Mouse (Mus musculus) stomach, postnatal 0 days (tissue): Measurements from ENCODE around the gene Cc2d2a. TPM values are rescaled to one million over a fixed set of nuclear protein-coding genes. Genes with fewer than 3 reads are reported as not detected.
A peak's percentile ranks its signal among the peaks of the same experiment; 100 is the strongest.

Source experiments
- ATAC-seq: fragments of 200-750 bp; cut with Nextera tagmentation; 2 replicates; pipeline ENCODE4 v1.8.0; 2017; ENCODE audit not compliant: low FRiP score, low TSS enrichment
- DNase-seq: peaks from one replicate; pipeline ENCODE4 v3.0.0-alpha.2; 2016; ENCODE audit warnings: low spot score
- H3K27ac ChIP-seq: fragments of 300-500 bp; sonication (generic); replicated peaks from 2 replicates; pipeline ENCODE4 v1.5.1; 2014; ENCODE audit warnings: mild to moderate bottlenecking, control low read depth
- H3K27me3 ChIP-seq: fragments of 300-500 bp; sonication (generic); 2 replicates; pipeline ENCODE4 v1.6.1; 2014; ENCODE audit warnings: low read length; ENCODE audit not compliant: control insufficient read depth, insufficient read depth
- H3K36me3 ChIP-seq: fragments of 300-500 bp; sonication (generic); 2 replicates; pipeline ENCODE4 v1.6.1; 2014; ENCODE audit warnings: low read length, mixed read lengths; ENCODE audit not compliant: control insufficient read depth, insufficient read depth
- H3K4me1 ChIP-seq: fragments of 300-500 bp; sonication (generic); replicated peaks from 2 replicates; pipeline ENCODE4 v1.6.1; 2014; ENCODE audit warnings: antibody characterized with exemption; ENCODE audit not compliant: control insufficient read depth, insufficient read depth
- H3K4me2 ChIP-seq: fragments of 300-500 bp; sonication (generic); replicated peaks from 2 replicates; pipeline ENCODE4 v1.6.1; 2014; ENCODE audit warnings: low read depth, mild to moderate bottlenecking, control low read depth, moderate library complexity
- H3K4me3 ChIP-seq: fragments of 300-500 bp; sonication (generic); 2 replicates; pipeline ENCODE4 v1.5.1; 2014; ENCODE audit warnings: low read depth, low read length, control low read depth
- H3K9ac ChIP-seq: fragments of 300-500 bp; sonication (generic); 2 replicates; pipeline ENCODE4 v1.6.1; 2014; ENCODE audit warnings: mild to moderate bottlenecking, low read length, control low read depth, mixed read lengths
- H3K9me3 ChIP-seq: fragments of 300-500 bp; sonication (generic); 2 replicates; pipeline ENCODE4 v1.6.1; 2016; ENCODE audit warnings: low read length; ENCODE audit not compliant: control insufficient read depth
- CTCF ChIP-seq: IDR thresholded peaks from 2 replicates; pipeline ENCODE4 v1.5.1; 2016; ENCODE audit warnings: antibody characterized with exemption, low read depth, mild to moderate bottlenecking, moderate library complexity
- EP300 ChIP-seq: optimal IDR thresholded peaks from 2 replicates; pipeline ENCODE3; 2016; ENCODE audit warnings: antibody characterized with exemption
- WGBS: fragments of 180-500 bp; shearing (Covaris S2); extraction: QIAGEN DNeasy Blood & Tissue Kit; methylation state at CpG from one replicate; pipeline ENCODE4 v1.1.7; 2014; 5-methylcytosine and 5-hydroxymethylcytosine counted together
- polyA plus RNA-seq: library from polyadenylated mRNA; unstranded; fragments of >200 nt; fragmentation: Nextera tagmentation; extraction: Ambion mirVana; gene quantifications from 2 replicates; pipeline ENCODE4 v1.2.1, GENCODE M21; 2015

Gene Cc2d2a
- polyA plus RNA-seq, 1 experiment from 2014 or later = 5.5 TPM

DNA sequence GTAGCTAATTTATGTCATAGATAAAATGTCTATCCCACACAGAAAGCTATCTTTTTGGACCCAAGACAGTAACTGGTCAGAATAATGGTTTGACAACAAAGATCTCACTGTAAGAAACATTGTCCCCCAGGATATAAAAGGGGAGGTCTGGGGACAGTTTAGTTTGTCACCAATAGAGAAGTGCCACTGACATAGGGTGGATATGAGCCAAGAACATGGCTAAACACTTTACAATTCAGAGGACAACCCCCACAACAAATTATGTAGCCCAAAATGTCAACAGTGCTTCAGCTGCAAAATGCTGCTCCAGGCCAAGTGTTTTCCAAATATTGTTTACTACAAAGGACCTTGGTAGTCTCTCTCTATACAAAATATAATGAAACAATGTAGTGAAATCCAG, 114.3 kb downstream of the Cc2d2a start:
- H3K9ac ChIP-seq = no peak overlapping the region
- H3K4me3 ChIP-seq = no peak overlapping the region
- H3K27me3 ChIP-seq = no peaks in the 10 kb centered on the region
- ATAC-seq = no peak
- TF ChIP-seq CTCF (no peak), EP300 (no peak)
- H3K4me2 ChIP-seq = no peak overlapping the region
- peaks cover 2% of the 10 kb centered on the region for H3K4me1 ChIP-seq
- DNase-seq = no peak
- H3K9me3 ChIP-seq = no peaks in the 10 kb centered on the region
- H3K27ac ChIP-seq = no peak overlapping the region
- H3K36me3 ChIP-seq = no peaks in the 10 kb centered on the region

DNA sequence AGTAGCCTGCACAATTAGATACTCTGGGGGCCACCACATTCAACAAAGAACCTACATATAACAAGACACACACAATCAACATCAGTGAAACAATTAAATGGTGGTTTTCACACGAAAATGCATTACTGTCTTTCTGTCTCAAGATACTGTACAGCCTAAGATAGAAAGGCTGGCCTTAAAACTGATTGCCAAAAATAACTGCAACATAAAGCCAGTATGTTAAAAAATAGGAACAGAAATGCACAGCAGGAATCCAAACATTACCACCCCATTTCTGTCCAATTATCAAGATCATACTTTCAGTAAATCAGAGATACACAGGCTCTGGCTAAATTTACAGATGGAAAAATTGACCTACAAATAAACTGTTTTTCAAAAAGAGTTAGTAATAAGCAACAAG, 114.8 kb downstream of the Cc2d2a start:
- DNase-seq = no peak

DNA sequence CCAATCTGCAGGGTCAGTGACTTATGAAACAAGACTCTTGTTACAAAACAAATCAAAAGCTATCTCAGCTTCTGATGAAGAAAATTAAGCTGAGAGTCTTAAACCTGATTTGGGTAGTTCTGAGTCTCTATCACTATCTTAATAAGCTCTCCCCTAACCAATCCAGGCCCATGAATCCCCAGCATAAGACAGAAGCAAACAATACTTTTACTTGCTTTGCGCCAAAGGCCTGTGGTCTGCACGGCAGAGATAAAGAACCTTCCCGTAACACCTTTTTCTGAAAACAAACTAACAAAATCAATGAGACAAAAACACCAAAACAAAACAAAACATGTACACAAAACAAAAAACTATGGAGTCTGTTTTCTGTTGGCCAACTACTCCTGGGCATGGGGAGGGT, 116.4 kb downstream of the Cc2d2a start:
- no peak overlapping the region for H3K4me2 ChIP-seq
- WGBS = 86% methylated on average over 3 of the region's 3 CpGs
- DNase-seq (no peak), ATAC-seq (no peak)
- H3K4me3 ChIP-seq = no peak overlapping the region
- no peak overlapping the region for H3K9ac ChIP-seq
- TF ChIP-seq EP300 = no peak
- TF ChIP-seq CTCF = no peak
- H3K9me3 ChIP-seq = no peaks in the 10 kb centered on the region
- no peak overlapping the region for H3K27ac ChIP-seq
- H3K4me1 ChIP-seq = peaks cover 2% of the 10 kb centered on the region
- H3K36me3 ChIP-seq = no peaks in the 10 kb centered on the region
- no peaks in the 10 kb centered on the region for H3K27me3 ChIP-seq

More for the DNA sequence above, 114.8 kb downstream of the Cc2d2a start:
- no peak overlapping the region for H3K9ac ChIP-seq
- no peaks in the 10 kb centered on the region for H3K9me3 ChIP-seq
- WGBS = 43% methylated on average over 1 of the region's 1 CpGs
- H3K4me1 ChIP-seq = peaks cover 2% of the 10 kb centered on the region
- no peaks in the 10 kb centered on the region for H3K36me3 ChIP-seq
- ATAC-seq = no peak
- H3K4me3 ChIP-seq = no peak overlapping the region
- no peak for TF ChIP-seq EP300
- TF ChIP-seq CTCF = no peak
- H3K4me2 ChIP-seq = no peak overlapping the region
- no peak overlapping the region for H3K27ac ChIP-seq
- no peaks in the 10 kb centered on the region for H3K27me3 ChIP-seq

DNA sequence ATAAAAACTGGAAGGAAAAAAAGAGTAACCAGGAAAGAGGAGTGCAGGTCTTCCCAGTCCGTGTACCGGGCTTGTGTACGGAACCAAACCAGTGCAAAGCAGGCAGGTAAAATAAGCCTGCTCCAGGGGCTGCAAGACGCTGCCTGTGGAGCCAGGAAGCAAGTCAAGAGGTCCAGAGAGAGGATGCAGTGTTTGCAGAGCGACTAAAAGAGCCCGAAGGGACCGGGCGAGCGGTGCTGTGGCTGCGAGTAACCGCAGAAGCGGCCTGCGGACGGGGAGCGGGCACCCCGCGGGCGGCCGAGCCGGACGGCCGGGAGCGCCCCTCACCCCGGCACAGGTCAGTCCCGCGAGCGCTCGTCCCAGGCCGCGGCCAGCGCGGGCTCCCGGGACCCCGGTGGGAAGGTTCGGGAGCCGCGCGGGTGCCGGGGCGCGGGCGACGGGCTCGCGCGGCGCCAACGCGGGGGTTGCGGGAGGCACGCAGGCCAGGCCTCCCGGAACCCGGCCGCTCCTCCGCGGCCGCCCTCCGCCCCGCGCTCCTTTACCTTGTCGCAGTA, 119.4 kb downstream of the Cc2d2a start:
- H3K9me3 ChIP-seq = no peaks in the 10 kb centered on the region
- peak overlapping the region; percentile 90 for H3K4me3 ChIP-seq
- no peaks in the 10 kb centered on the region for H3K36me3 ChIP-seq
- ATAC-seq (peak; percentile 69), DNase-seq (peak; percentile 59)
- H3K4me1 ChIP-seq = peaks cover 1% of the 10 kb centered on the region
- TF ChIP-seq CTCF = no peak
- peak overlapping the region; percentile 70 for H3K4me2 ChIP-seq
- H3K27me3 ChIP-seq = no peaks in the 10 kb centered on the region
- H3K27ac ChIP-seq = peak overlapping the region; percentile 98
- peak overlapping the region; percentile 96 for H3K9ac ChIP-seq
- WGBS = under 1% methylated on average over 57 of the region's 61 CpGs

DNA sequence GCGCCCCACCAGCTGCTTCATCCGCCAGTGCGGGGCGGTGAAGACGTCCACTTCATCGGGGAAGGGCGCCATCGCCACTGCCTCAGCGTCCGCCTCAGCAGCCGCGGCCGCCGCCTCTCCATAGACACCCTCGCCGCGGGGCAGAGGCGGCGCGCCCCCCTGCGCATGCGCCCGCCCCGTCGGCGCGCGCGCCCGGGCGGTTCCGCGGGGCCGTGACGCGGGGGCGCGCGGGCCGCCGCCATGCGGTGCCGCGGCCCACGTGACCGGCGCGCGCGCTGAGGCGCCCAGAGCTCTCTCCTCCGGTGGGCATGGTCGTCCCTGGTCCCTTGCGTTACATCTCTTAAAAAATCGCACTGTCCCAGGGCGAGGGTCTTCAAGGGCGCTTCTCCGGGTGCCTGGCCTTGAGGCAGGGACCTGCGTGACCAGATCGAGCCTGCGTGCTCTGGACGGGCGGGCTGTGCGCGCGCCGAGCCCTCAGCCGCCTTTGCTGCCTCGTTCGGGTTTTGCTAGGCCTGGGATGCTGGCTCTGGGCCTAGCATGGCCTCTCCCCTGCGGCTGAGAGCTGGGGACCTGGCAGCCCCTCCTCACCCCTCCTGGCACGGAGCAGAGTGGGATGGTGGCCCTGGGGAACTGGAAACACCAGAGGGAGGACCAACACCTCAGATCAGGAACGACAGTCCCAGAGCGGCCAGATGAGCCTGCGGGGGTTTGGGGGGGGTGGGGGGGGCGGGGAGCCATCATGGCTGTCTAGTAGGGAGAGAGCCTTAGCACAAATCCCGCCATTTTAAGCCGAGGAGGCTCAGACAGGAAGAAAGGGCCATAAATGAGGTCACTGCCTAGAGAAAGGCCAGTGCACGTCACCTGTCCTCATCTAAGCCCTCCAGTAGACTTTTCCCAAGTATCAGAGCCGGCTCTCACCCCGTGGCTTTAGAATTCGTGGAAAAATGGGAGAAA, 120.1 kb downstream of the Cc2d2a start:
- 4% methylated on average over 47 of the region's 82 CpGs for WGBS
- no peaks in the 10 kb centered on the region for H3K36me3 ChIP-seq
- ATAC-seq = peak; percentile 88

DNA sequence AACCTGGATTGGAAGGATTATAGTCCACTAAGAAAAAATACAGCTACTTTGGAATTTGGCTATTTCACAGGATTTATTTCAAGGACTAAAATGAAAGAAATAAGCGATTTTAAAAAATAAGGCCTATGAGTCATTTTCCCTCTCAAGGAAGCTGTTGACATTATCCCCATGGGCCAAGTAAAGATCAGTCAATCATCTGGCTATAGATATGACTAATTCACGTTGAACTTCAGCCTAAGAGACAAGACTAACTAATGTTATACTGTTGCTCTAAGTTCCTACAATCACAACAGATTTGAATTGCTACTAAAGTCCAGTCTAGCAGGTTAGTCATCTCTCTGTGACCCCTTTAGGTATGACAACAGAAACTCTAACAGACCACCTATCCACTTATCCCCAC, 121.8 kb downstream of the Cc2d2a start:
- WGBS = 57% methylated on average over 2 of the region's 2 CpGs
- H3K9ac ChIP-seq = no peak overlapping the region
- DNase-seq (no peak), ATAC-seq (no peak)
- TF ChIP-seq CTCF (no peak), EP300 (no peak)
- no peak overlapping the region for H3K4me3 ChIP-seq
- no peak overlapping the region for H3K4me2 ChIP-seq
- no peaks in the 10 kb centered on the region; the same call in 1 of the 2 replicates for H3K4me1 ChIP-seq
- no peaks in the 10 kb centered on the region for H3K27me3 ChIP-seq
- H3K27ac ChIP-seq = no peak overlapping the region
- H3K36me3 ChIP-seq = no peaks in the 10 kb centered on the region
- H3K9me3 ChIP-seq = no peaks in the 10 kb centered on the region

More for the DNA sequence above, 120.1 kb downstream of the Cc2d2a start:
- Histone ChIP-seq H3K4me2 (peak overlapping the region; percentile 86), H3K27ac (peak overlapping the region; percentile 98), H3K4me3 (peak overlapping the region; percentile 90), H3K4me1 (no peaks in the 10 kb centered on the region; the same call in 1 of the 2 replicates), H3K9ac (peak overlapping the region; percentile 96), H3K27me3 (no peaks in the 10 kb centered on the region), H3K9me3 (no peaks in the 10 kb centered on the region)
- peak; percentile 81 for DNase-seq
- TF ChIP-seq EP300 (no peak), CTCF (no peak)
